In genomic region chr12:112632907-112633306, GRCm38 (mm10) we compare ENCODE assay signal across 16 mouse cellular contexts. TPM values are rescaled to one million over a fixed set of nuclear protein-coding genes. Genes with fewer than 3 reads are reported as not detected.
A peak's percentile ranks its signal among the peaks of the same experiment; 100 is the strongest.
DNase-seq lines count a peak whose midpoint lies in the region; ATAC-seq and TF ChIP-seq lines count a peak whose summit lies in the region.
"Had no signal": no experiment of that assay in that cellular context is flagged by ENCODE, and none has a peak within 500 bp of the region (broad histone marks: within the 10 kb centered on the region; RNA-seq: fewer than 3 reads in every experiment).

No protein-coding gene starts in this region.

- no peaks in the 10 kb centered on the region for H3K27me3 ChIP-seq in liver, embryonic 13.5 days
- no peaks in the 10 kb centered on the region for H3K27me3 ChIP-seq in MEL (ENCODE audit: control insufficient read depth in 1 of 2, insufficient read depth in 2 of 2, low read length in 2 of 2)
- H3K27me3 ChIP-seq: CH12.LX; lung, embryonic 15.5 days; midbrain, embryonic 15.5 days; neural tube, embryonic 12.5 days; Patski had no signal

- H3K4me1 ChIP-seq in liver, embryonic 13.5 days (replicated peaks), result peaks cover 60% of the 10 kb centered on the region
- peaks cover 14 to 27% of the 10 kb centered on the region in 2 experiments for H3K4me1 ChIP-seq in MEL (ENCODE audit: control insufficient read depth in 1 of 2, insufficient read depth in 2 of 2, low read length in 2 of 2)
- peaks cover 15% of the 10 kb centered on the region for H3K4me1 ChIP-seq in brown adipose tissue, adult 24 weeks (ENCODE audit: control insufficient read depth, insufficient read depth, insufficient read length, low read length)

- no peaks in the 10 kb centered on the region for H3K9me3 ChIP-seq in liver, embryonic 13.5 days (replicated peaks)
- no peaks in the 10 kb centered on the region for H3K9me3 ChIP-seq in MEL (replicated peaks; ENCODE audit: insufficient read depth, low read length)
- H3K9me3 ChIP-seq: lung, embryonic 15.5 days; midbrain, embryonic 15.5 days; neural tube, embryonic 12.5 days had no signal

- no peak for DNase-seq in liver, embryonic 13.5 days
- DNase-seq in liver (no peak), MEL (ENCODE audit: low read depth, low spot score) (peak; percentile 56)
- no peak for DNase-seq in cerebellum, adult 8-10 months
- no peak for DNase-seq in cerebellum, adult 18-20 months
- DNase-seq: cerebellum, postnatal 25 days; thymus, adult 2 months had no signal

- TF ChIP-seq POLR2A in MEL (IDR thresholded peaks at IDR 0.05; ENCODE audit: control insufficient read depth in 1 of 2, insufficient read depth in 1 of 2, low read depth in 1 of 2, low read length in 2 of 2, poor library complexity in 1 of 2), result no peak

- no peak for TF ChIP-seq RAD21 in MEL (IDR thresholded peaks at IDR 0.05; ENCODE audit: low read depth, low read length)

- no peak for ATAC-seq in liver, embryonic 13.5 days (ENCODE audit: low read depth)
- ATAC-seq in megakaryocyte, adult 5-6 weeks (ENCODE audit: poor library complexity, severe bottlenecking), result peak; percentile 49
- ATAC-seq: inflammation-experienced regulatory T-cells, adult 6 months; midbrain, embryonic 15.5 days; Patski had no signal

- H3K79me2 ChIP-seq in MEL (ENCODE audit: control insufficient read depth, insufficient read depth, low read length, poor library complexity), result no peaks in the 10 kb centered on the region; the same call in 1 of the 2 replicates

- H3K4me3 ChIP-seq in liver, embryonic 13.5 days (replicated peaks), result no peak overlapping the region
- H3K4me3 ChIP-seq in MEL (ENCODE audit: control insufficient read depth in 1 of 2, insufficient read depth in 1 of 2, low read depth in 2 of 2, low read length in 2 of 2), result no peak overlapping the region
- no peak overlapping the region for H3K4me3 ChIP-seq in brown adipose tissue, adult 24 weeks (ENCODE audit: insufficient read depth, low read depth, low read length)
- H3K4me3 ChIP-seq: lung, embryonic 15.5 days; midbrain, embryonic 15.5 days; neural tube, embryonic 12.5 days had no signal

- WGBS in liver, embryonic 13.5 days (ENCODE audit: insufficient replicate concordance), result 45% methylated on average over 5 of the region's 5 CpGs

- peak overlapping the region; percentile 10; the same call in 1 of the 2 replicates for H3K4me2 ChIP-seq in liver, embryonic 13.5 days
- H3K4me2 ChIP-seq: lung, embryonic 15.5 days; midbrain, embryonic 15.5 days; neural tube, embryonic 12.5 days had no signal

- peak overlapping the region; percentile 20; the same call in 1 of the 2 replicates for H3K27ac ChIP-seq in liver, embryonic 13.5 days
- H3K27ac ChIP-seq in MEL (ENCODE audit: control insufficient read depth, low read depth, low read length), result no peak overlapping the region
- H3K27ac ChIP-seq in brown adipose tissue, adult 24 weeks (replicated peaks; ENCODE audit: low read depth, low read length), result peak overlapping the region; percentile 64
- H3K27ac ChIP-seq: kidney, postnatal 0 days; lung, embryonic 15.5 days; midbrain, embryonic 15.5 days; neural tube, embryonic 12.5 days had no signal

- no peak for TF ChIP-seq CTCF in MEL (IDR thresholded peaks at IDR 0.05 in 2 of 3, conservative IDR thresholded peaks at IDR 0.05 in 1 of 3; ENCODE audit: control insufficient read depth in 1 of 3, insufficient read depth in 1 of 3, low read depth in 2 of 3, low read length in 3 of 3, poor library complexity in 1 of 3, severe bottlenecking in 1 of 3)

- no peaks in the 10 kb centered on the region for H3K36me3 ChIP-seq in liver, embryonic 13.5 days
- peaks cover 0 to 15% of the 10 kb centered on the region in 2 experiments; a peak in 2 of 4 replicates for H3K36me3 ChIP-seq in MEL (ENCODE audit: control insufficient read depth in 1 of 2, insufficient read depth in 2 of 2, low read length in 2 of 2)
- H3K36me3 ChIP-seq: lung, embryonic 15.5 days; midbrain, embryonic 15.5 days; neural tube, embryonic 12.5 days had no signal

- no peak for TF ChIP-seq EP300 in MEL (IDR thresholded peaks at IDR 0.05; ENCODE audit: low read depth in 1 of 2, low read length in 2 of 2)

- no peak overlapping the region for H3K9ac ChIP-seq in liver, embryonic 13.5 days
- H3K9ac ChIP-seq in MEL (ENCODE audit: control insufficient read depth, low read depth, low read length, poor library complexity, severe bottlenecking), result 0 out of 2 replicates have a peak overlapping the region, but pooled peaks have one; percentile 3
- H3K9ac ChIP-seq: lung, embryonic 15.5 days; midbrain, embryonic 15.5 days; neural tube, embryonic 12.5 days had no signal

TF ChIP-seq in MEL, 35 proteins besides CTCF, POLR2A, EP300 and RAD21:
- TF ChIP-seq MEF2A (IDR thresholded peaks at IDR 0.05; ENCODE audit: extremely low read depth, insufficient replicate concordance, low read depth, low read length, poor library complexity, severe bottlenecking) (no peak), NELFE (IDR thresholded peaks at IDR 0.05; ENCODE audit: low read depth, low read length) (no peak), RCOR1 (IDR thresholded peaks at IDR 0.05; ENCODE audit: low read depth, low read length) (no peak), BHLHE40 (IDR thresholded peaks at IDR 0.05; ENCODE audit: borderline replicate concordance, low read depth, low read length) (no peak), NRF1 (IDR thresholded peaks at IDR 0.05; ENCODE audit: insufficient read depth, low read depth, low read length, poor library complexity, severe bottlenecking) (no peak), MYC (IDR thresholded peaks at IDR 0.05; ENCODE audit: low read depth, low read length) (no peak), MAFK (IDR thresholded peaks at IDR 0.05; ENCODE audit: borderline replicate concordance, low read depth, low read length) (no peak), ZKSCAN1 (IDR thresholded peaks at IDR 0.05; ENCODE audit: low read depth, low read length) (no peak), CHD1 (IDR thresholded peaks at IDR 0.05; ENCODE audit: low read depth, low read length) (no peak), ZNF384 (IDR thresholded peaks at IDR 0.05; ENCODE audit: low read depth, low read length) (no peak), ZMIZ1 (IDR thresholded peaks at IDR 0.05; ENCODE audit: low read depth, low read length) (no peak), TAL1 (IDR thresholded peaks at IDR 0.05; ENCODE audit: low read length) (no peak), USF2 (IDR thresholded peaks at IDR 0.05; ENCODE audit: borderline replicate concordance in 1 of 2, insufficient read depth in 1 of 2, low read depth in 1 of 2, low read length in 2 of 2) (no peak)

RNA-seq across cellular contexts. Expression of gene Siva1, which starts 11.6 kb away (rescaled TPM):
- 120 and 148 TPM in 2 replicates for polyA plus RNA-seq in liver, embryonic 13.5 days (2015; fragmentation: Nextera tagmentation; extraction: Ambion mirVana)
- total RNA-seq in MEL (2012; rRNA removed), result 591 and 659 TPM in 2 replicates
- 100 to 1,000 TPM in 1 of 2 experiments, not detected in 1; 531 TPM for polyA plus RNA-seq in MEL (2012; ENCODE audit: insufficient read depth in 1 of 2, insufficient read length in 2 of 2, low read depth in 1 of 2, low replicate concordance in 2 of 2, missing spikeins in 1 of 2)
- 36.7 and 42.7 TPM in 2 replicates for polyA plus RNA-seq in brown adipose tissue, adult 24 weeks (2012; ENCODE audit: insufficient read depth, insufficient read length, missing spikeins)
- total RNA-seq in megakaryocyte, adult 5-6 weeks (2015), result 116 and 130 TPM in 2 replicates
- total RNA-seq in megakaryocyte, adult 5-6 weeks (2017), result 122 and 162 TPM in 2 replicates

RNA-seq across cellular contexts. Expression of gene Adssl1, which starts 13.1 kb away (rescaled TPM):
- 6.7 and 7.5 TPM in 2 replicates for polyA plus RNA-seq in liver, embryonic 13.5 days (2015; fragmentation: Nextera tagmentation; extraction: Ambion mirVana)
- 36.0 and 58.2 TPM in 2 replicates for total RNA-seq in MEL (2012; rRNA removed)
- polyA plus RNA-seq in MEL (2012; ENCODE audit: insufficient read depth in 1 of 2, insufficient read length in 2 of 2, low read depth in 1 of 2, low replicate concordance in 2 of 2, missing spikeins in 1 of 2), result 10 to 100 TPM in 1 of 2 experiments, not detected in 1; 63.9 TPM
- polyA plus RNA-seq in brown adipose tissue, adult 24 weeks (2012; ENCODE audit: insufficient read depth, insufficient read length, missing spikeins), result 34.5 and 46.5 TPM in 2 replicates
- total RNA-seq in megakaryocyte, adult 5-6 weeks (2015), result 73.5 and 82.1 TPM in 2 replicates
- 72.3 and 74.9 TPM in 2 replicates for total RNA-seq in megakaryocyte, adult 5-6 weeks (2017)

RNA-seq across cellular contexts. Expression of gene Akt1, which starts 41.8 kb away (rescaled TPM):
- polyA plus RNA-seq in liver, embryonic 13.5 days (2015; fragmentation: Nextera tagmentation; extraction: Ambion mirVana), result 13.8 and 17.9 TPM in 2 replicates
- 289 and 322 TPM in 2 replicates for total RNA-seq in MEL (2012; rRNA removed)
- polyA plus RNA-seq in MEL (2012; ENCODE audit: insufficient read depth in 1 of 2, insufficient read length in 2 of 2, low read depth in 1 of 2, low replicate concordance in 2 of 2, missing spikeins in 1 of 2), result 100 to 1,000 TPM; 764 to 827 TPM
- 31.5 and 38.8 TPM in 2 replicates for polyA plus RNA-seq in brown adipose tissue, adult 24 weeks (2012; ENCODE audit: insufficient read depth, insufficient read length, missing spikeins)
- 112 and 121 TPM in 2 replicates for total RNA-seq in megakaryocyte, adult 5-6 weeks (2015)
- 112 and 118 TPM in 2 replicates for total RNA-seq in megakaryocyte, adult 5-6 weeks (2017)

RNA-seq across cellular contexts. Expression of gene Inf2, which starts 44.3 kb away (rescaled TPM):
- 1.4 and 2.1 TPM in 2 replicates for polyA plus RNA-seq in liver, embryonic 13.5 days (2015; fragmentation: Nextera tagmentation; extraction: Ambion mirVana)
- total RNA-seq in MEL (2012; rRNA removed), result 23.2 and 26.1 TPM in 2 replicates
- polyA plus RNA-seq in MEL (2012; ENCODE audit: insufficient read depth in 1 of 2, insufficient read length in 2 of 2, low read depth in 1 of 2, low replicate concordance in 2 of 2, missing spikeins in 1 of 2), result 100 to 1,000 TPM in 1 of 2 experiments, 10 to 100 TPM in 1; 55.7 to 122 TPM
- 12.9 and 13.5 TPM in 2 replicates for polyA plus RNA-seq in brown adipose tissue, adult 24 weeks (2012; ENCODE audit: insufficient read depth, insufficient read length, missing spikeins)
- 28.0 and 34.3 TPM in 2 replicates for total RNA-seq in megakaryocyte, adult 5-6 weeks (2015)
- total RNA-seq in megakaryocyte, adult 5-6 weeks (2017), result 9.9 and 13.3 TPM in 2 replicates

RNA-seq across cellular contexts. Expression of gene Zbtb42, which starts 45.7 kb away (rescaled TPM):
- 0.40 and 0.71 TPM in 2 replicates for polyA plus RNA-seq in liver, embryonic 13.5 days (2015; fragmentation: Nextera tagmentation; extraction: Ambion mirVana)
- 4.5 and 7.6 TPM in 2 replicates for total RNA-seq in MEL (2012; rRNA removed)
- 10 to 100 TPM in 1 of 2 experiments, not detected in 1; 11.4 TPM for polyA plus RNA-seq in MEL (2012; ENCODE audit: insufficient read depth in 1 of 2, insufficient read length in 2 of 2, low read depth in 1 of 2, low replicate concordance in 2 of 2, missing spikeins in 1 of 2)
- polyA plus RNA-seq in brown adipose tissue, adult 24 weeks (2012; ENCODE audit: insufficient read depth, insufficient read length, missing spikeins), result 0.58 and 0.75 TPM in 2 replicates
- total RNA-seq in megakaryocyte, adult 5-6 weeks (2015), result 6.4 and 9.0 TPM in 2 replicates
- 3.9 and 4.7 TPM in 2 replicates for total RNA-seq in megakaryocyte, adult 5-6 weeks (2017)

Comparison
In these comparisons a context has a peak if more than half of its experiments do, and no peak if none do; other contexts are left out.
1. RNA of gene Akt1, which starts 41.8 kb away (polyA plus RNA-seq): 764 to 827 TPM in MEL; 31.5 to 38.8 TPM in brown adipose tissue, adult 24 weeks and 13.8 to 17.9 TPM in liver, embryonic 13.5 days; every median in the first group is over 10 times any median in the second.